Mouse (Mus musculus): ENCODE measurements around the gene B3gnt8. TPM values are rescaled to one million over a fixed set of nuclear protein-coding genes. Genes with fewer than 3 reads are reported as not detected.

The B3gnt8 gene
- polyA plus RNA-seq (2012; ENCODE audit: low replicate concordance) = 83.1 and 95.9 TPM in 2 replicates

DNA sequence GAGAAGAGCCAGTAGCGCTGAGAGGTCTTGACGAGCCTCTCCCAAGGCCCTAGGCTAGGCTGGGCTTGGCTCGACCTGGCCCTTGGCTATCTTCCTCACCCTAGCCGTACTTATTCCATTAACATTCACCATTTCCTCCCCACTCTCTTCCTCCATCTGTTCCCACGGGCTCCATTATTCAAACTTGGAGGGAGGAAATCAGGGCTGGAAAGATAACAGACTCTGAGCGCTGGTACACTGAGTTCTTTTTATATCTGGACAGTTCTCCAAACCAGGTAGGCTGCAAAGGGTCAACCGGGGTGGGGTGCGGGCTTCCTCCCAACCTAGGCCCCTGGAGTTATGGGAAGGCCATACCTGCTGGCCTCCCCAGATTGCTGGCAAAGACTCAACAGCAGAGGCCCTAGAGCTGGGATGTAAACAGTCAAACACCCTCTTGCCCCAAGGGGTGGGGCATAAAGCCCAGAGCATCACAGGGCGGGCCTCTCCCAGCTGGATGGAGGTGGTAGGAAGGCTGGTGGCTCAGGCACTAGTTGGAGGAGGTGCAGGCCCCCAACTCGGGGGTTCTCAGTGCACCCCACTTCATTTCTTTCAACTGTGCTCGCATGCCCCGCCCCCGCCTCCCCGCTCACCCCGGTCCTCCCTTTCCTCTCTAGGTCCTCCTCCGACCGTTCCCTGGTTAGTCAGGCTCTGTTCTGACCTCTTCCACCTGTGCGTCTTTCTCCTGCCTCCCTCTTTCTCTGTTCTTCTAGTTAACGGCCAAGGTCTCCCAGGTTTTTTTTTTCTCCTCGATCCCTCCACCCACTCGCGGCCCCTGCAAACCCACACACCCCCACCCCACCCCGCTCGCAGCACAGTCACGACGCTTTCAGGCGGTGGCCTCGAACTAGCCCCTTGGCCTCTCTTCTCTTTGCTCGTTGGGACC is at the start of gene B3gnt8:
B3gnt8 (plus strand) TSS at position 146 of the 922 bp plus-strand sequence.

DNA sequence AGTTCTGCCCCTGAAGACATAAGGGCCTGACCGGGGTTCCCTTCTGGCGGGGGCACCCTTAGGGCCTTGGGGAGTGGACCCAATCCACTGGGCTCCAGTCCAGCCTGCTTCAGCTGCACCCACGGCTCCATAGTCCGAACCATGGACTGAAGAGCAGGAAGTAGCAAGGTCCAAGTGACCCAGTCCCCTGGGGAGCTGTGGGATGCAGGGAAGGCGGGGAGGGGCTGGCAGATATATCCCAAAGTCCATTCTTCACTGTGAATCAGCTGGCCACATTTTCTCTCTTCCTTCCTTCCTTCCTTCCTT is 10.8 kb upstream of the B3gnt8 start, which contains the start of gene Erich4:
Erich4 (minus strand) TSS at position 187 of the 306 bp plus-strand sequence.

DNA sequence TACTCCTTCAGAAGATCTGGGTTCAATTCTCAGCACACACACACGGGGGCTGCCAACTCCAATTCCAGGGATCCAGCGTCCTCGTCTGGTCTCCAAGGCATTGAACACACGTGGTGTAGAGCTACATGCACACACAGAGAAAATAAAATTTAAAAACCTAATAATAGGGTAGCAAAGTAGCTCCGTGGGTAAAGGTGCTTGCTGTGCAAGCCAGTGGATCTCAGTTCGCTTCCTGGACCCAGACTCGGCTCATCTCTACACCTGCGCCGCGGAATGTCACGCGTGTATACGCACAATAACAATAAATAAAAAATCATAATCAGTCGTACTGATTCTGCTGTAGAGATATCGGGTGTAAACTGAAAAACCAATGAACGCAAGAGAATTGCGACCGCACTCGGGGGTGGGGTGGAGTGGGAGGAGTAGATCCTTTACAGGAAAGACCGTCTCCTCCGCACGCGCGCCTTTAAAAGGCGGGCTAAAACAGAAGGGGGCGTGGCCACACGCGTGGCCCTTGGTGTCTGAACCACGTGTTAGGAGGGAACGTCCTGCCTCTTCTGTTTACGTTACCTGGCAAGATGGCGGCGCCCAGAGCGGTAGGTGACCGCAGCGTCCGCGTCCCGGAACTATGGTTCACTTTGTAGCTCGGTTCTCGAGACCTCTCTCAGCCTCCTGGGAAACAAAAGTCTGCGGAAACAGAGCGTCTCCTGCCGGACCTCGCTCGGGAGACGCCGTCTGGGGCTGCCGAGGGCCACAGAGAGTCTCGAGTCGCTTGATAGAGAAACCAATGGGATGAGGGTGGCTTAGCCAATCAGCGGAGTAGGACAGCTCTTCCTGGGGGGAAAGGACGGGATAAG is 7.4 kb upstream of the B3gnt8 start, which contains the start of gene Dmac2:
Dmac2 (plus strand) TSS at position 550 of the 857 bp plus-strand sequence.

DNA sequence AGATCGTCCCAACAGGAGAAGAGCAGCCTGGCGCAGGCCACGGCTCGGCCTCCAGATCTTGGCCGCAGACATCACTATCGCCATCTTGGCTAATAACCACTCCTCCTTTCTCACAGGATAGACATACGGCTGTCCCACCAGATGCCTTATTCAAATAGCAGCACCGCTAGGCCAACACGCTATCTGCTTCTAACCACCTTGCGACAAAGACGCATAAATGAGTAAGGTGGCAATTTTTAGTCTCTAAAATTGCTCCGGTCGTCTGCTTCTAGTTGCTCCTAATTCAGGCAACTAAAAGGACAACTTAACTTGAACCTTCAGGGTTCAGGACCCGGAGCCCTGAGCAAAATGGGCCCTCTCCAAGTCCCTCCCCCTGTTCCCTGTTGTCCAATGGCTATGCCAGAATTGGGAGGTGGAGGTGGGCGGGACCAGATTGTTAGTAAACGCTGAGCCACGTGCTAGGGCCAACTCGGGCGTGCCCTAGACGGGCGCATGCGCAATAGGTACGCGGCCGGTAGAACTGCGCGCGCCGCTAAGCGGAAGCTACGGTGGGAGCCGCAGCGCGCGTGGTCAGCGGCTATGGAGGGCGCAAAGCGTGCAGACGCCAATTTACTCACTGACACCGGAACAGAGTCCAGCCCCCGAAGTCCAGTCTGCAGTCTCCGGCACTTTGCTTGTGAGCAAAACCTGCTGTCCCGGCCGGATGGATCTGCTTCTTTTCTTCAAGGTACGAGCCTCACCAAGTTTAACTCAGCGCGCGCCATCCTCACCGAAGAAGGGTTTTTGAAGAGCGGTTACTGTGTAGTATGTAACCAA is 32.4 kb downstream of the B3gnt8 start, which contains the start of the genes Bckdha and Exosc5:
Bckdha (minus strand) TSS at position 325 of the 816 bp plus-strand sequence.
Exosc5 (plus strand) TSS at position 508 of the 816 bp plus-strand sequence.

DNA sequence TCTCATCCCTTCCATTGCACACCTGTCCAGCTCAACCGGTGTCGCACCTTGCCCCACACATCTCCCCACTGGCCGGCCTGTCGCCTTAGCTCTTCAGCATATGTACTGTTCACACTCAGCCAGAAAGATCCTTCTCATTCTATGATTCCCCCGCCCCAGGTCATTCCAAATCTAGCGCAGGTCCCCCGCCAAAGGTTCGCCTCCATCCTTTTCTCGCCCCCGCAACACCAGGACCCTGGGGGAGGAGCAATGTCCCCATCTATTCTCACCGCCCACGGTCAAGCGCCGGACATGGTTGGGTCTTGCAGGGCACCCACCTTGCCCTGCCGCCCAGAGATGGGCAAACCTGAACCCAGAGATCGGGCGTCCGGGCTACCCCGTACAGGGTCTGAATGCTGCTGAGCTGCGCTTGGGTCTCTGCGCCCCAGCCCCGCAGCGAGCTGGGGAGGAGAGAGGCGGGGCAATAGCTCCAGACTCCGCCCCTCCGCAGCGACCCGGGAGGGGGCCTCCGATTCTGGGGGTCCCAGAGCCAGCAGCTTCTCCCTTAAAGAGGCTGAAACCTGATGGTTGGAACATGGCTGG is 48.4 kb downstream of the B3gnt8 start, which contains the start of gene Tmem91:
Tmem91 (minus strand) TSS at position 448 of the 582 bp plus-strand sequence.

DNA sequence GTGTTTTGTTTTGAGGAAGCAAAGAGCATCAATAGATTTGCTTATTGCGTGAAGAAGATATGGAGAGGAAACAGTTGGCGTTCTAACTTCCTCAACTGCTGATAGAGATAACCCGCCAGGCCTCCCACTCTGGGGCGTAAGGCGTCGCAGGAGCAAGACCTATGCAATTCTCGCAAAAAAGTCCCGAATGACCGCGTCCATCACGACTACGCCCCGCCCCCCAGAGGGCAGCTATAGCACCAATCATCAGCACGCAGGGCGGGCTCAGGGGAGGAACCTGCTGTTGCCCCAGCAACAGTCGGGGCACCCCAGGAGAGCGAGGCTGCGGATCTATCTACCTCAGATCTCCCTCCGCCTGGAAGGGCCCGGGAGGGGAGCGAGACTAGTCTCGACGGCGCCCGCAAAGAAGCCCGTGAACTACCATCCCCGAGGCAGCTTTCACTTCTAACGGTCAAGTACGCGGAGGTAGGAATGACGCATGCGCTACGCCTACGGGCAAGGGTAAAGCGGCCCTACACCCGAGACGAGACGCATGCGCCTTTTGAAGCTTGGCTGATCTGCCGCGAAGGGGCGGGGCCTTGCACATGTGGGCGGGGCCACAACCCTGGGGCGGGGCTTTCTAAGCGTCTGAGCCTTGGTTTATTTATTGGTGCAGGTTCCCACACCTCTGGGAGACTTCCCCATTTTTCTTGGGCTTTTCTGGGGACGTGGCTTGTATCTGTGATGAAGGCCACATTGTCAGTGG is 54.2 kb downstream of the B3gnt8 start, which contains the start of gene B9d2:
B9d2 (plus strand) TSS at position 267 of the 745 bp plus-strand sequence.

Other genes starting within 250 kb of the B3gnt8 start
- 34.3 and 37.0 TPM in 2 replicates for gene Lipe, start 227.9 kb upstream of the B3gnt8 start, polyA plus RNA-seq (2012; ENCODE audit: low replicate concordance)
- gene Cxcl17, start 213.8 kb upstream of the B3gnt8 start, polyA plus RNA-seq (2012; ENCODE audit: low replicate concordance) = not detected in 2 replicates
- gene Ceacam1, start 149.1 kb upstream of the B3gnt8 start, polyA plus RNA-seq (2012; ENCODE audit: low replicate concordance) = 8.1 and 11.4 TPM in 2 replicates
- 0.55 and 0.71 TPM in 2 replicates for gene Ceacam2, start 86.8 kb upstream of the B3gnt8 start, polyA plus RNA-seq (2012; ENCODE audit: low replicate concordance)
- gene Erich4, start 10.8 kb upstream of the B3gnt8 start, polyA plus RNA-seq (2012; ENCODE audit: low replicate concordance) = not detected in 2 replicates
- gene Dmac2, start 7.2 kb upstream of the B3gnt8 start, polyA plus RNA-seq (2012; ENCODE audit: low replicate concordance) = 63.2 and 101 TPM in 2 replicates
- gene Bckdha, start 32.3 kb downstream of the B3gnt8 start, polyA plus RNA-seq (2012; ENCODE audit: low replicate concordance) = 61.9 and 69.5 TPM in 2 replicates
- gene Exosc5, start 32.5 kb downstream of the B3gnt8 start, polyA plus RNA-seq (2012; ENCODE audit: low replicate concordance) = 150 and 216 TPM in 2 replicates
- gene Tmem91, start 48.5 kb downstream of the B3gnt8 start, polyA plus RNA-seq (2012; ENCODE audit: low replicate concordance) = 1.2 and 2.2 TPM in 2 replicates
- gene B9d2, start 54.1 kb downstream of the B3gnt8 start, polyA plus RNA-seq (2012; ENCODE audit: low replicate concordance) = 50.4 and 63.3 TPM in 2 replicates
- gene Tgfb1, start 60.3 kb downstream of the B3gnt8 start, polyA plus RNA-seq (2012; ENCODE audit: low replicate concordance) = 805 and 1,492 TPM in 2 replicates
- 93.0 and 167 TPM in 2 replicates for gene Ccdc97, start 92.4 kb downstream of the B3gnt8 start, polyA plus RNA-seq (2012; ENCODE audit: low replicate concordance)
- gene Hnrnpul1, start 128.1 kb downstream of the B3gnt8 start, polyA plus RNA-seq (2012; ENCODE audit: low replicate concordance) = 236 and 253 TPM in 2 replicates
- 155 and 333 TPM in 2 replicates for gene Axl, start 162.1 kb downstream of the B3gnt8 start, polyA plus RNA-seq (2012; ENCODE audit: low replicate concordance)
- gene Cyp2s1, start 190.3 kb downstream of the B3gnt8 start, polyA plus RNA-seq (2012; ENCODE audit: low replicate concordance) = 2.1 and 2.3 TPM in 2 replicates

All from hematopoietic multipotent progenitor cell, adult 10-12 weeks (in vitro differentiated cells).